Mouse (Mus musculus) right cerebral cortex, postnatal 14 days (tissue): ENCODE data around the gene Prox2.

ENCODE experiments used
- DNase-seq: peaks from one replicate; pipeline ENCODE4 v3.0.0; 2022

Gene Prox2

DNA sequence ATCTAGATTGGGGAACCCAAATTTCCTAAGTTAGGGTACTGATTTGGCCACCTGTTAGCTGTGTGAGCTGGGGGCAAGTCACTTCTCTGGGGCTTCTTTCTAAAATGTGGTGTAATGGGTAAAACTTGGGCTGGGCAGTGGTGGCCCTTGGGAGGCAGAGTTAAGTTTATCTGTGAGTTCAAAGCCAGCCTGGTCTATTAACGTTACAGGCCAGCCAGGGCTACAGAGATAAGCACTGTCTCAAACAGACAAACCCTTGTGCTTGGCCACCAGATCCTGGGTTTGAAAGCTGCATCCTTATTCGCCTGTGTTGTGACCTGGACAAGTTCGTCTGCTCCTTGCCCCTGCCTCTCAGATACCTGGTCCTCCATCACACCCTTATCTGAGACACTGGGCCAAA lies 19.4 kb downstream of the Prox2 start:
- DNase-seq: no peak

DNA sequence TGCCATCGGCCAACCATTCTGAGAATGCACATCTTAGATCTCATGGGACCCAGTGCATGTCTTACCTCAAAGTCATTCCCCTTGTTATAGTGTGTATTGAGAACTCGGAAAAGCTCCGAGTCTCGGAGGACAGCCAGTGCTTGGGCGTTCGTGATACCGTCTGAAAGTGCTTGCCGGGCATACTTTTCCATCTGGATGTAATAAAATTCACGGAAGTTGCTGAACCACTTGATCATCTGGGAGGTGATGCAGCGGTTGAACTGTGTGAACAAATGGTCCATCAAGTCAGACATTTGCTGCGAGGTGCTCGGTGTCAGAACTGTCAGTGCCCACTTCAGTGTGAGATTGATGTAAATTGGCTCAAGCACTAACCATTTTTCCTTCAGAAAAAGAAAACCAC lies 22.7 kb downstream of the Prox2 start:
- no peak for DNase-seq

DNA sequence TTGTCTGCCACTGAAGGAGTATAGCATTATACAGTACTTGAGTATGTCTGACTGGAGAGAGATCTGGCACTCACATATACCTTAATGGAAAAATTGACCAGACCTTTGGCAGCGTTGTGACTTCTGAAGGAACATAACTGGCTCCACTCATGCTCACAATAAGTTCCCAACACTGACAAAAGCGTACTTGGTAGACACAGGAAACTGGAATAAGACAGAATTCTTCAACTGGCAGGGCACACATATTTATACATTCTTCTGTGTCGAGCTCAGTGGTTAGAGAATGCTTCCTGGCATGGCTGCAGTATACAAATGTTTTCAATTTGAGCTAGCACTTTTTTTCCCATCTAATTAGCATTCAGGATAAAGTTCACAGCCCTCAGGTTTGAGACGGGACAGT lies 25.6 kb downstream of the Prox2 start:
- no peak for DNase-seq

DNA sequence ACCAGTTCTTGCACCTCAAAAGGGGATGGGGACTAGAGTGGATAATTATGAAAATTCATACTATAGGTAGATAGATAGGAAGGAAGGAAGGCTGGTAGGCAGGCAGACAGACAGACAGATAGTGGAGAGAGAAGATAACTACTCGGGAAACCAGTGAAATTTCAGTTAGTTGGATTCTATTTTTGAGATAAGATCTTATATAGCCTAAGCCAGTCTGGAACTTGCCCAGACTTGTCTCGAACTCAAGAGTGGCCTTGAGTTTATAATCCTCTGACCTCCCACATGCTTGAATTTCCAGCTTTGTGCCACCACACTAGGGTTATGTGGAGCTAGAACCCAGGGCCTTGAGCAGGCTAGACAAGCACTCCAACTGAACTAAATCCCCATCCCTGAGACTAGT lies 26.3 kb downstream of the Prox2 start:
- DNase-seq: no peak

DNA sequence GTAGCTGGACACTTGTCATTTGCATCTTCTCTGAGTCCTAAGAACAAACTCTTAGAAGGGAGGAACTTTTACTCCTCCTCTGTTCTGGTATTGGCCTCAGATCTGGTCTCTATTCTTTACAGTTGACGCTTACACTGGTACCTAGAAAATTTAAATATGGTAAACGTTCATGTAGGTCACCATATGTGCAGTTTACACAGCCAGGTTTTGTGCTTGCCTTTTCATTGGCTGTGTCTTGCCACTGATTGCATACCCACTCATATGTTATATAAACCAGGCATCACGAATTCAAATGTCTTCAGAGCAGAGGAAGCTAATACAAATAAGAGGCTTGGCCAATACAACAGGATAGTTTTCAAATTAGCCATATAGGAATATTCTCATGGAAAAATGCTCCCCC lies 33.5 kb downstream of the Prox2 start:
- no peak for DNase-seq

DNA sequence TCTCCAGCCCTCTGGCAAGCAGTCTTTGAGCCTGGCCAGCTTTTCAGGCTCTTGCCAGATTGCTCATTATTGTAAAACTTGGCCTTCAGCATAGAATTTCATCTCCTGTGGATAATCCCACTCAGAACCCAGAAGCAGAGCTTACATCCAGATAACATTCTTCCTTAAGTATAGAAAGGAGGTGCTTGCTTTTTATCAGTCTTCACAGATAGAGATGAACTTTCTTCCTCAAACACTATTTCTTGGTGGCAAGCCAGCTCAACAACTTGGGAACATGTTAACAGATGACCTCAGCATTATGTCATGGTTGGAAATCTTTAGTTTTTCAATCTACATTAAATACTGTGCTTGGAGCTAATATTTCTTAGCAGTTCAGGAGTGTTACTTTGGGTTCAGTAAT lies 39.5 kb downstream of the Prox2 start:
- DNase-seq: no peak

DNA sequence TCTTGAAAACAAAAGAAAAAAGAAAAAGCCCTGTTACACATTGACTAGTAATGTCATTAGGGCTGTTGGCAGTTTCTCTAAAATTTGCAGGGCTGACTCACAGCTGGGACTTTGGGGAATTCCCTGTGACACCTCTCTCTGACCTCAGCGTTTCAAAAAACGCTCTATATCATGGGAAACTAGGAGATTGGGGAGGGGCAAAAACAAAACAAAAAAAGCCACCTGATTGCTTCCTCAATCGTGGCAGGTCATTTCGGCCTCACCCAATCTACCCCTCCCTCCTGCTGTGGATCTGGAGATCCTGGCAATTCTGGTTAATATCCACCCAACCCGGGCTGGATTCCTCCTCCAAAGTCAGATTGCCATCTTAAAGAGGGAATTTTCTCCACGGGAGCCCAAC lies 59.3 kb downstream of the Prox2 start:
- no peak for DNase-seq
